Mouse (Mus musculus): ENCODE results near the gene Pkig. TPM values are rescaled to one million over a fixed set of nuclear protein-coding genes. Genes with fewer than 3 reads are reported as not detected.
A peak's percentile ranks its signal among the peaks of the same experiment; 100 is the strongest.
"Not testable (repeated sequence)": the region's sequence is repeated elsewhere in the genome, so short reads cannot be mapped to it uniquely, and the experiment has no call there.

Gene Pkig
- total RNA-seq (2021): 10 to 100 TPM; 86.8 to 92.5 TPM

GRCm38 (mm10) chr2:163657975-163658886 is at the start of gene Pkig:
Gene Pkig (plus strand): TSS chr2:163658386.
- DNase-seq: peak; percentile 87 to 89

DNA sequence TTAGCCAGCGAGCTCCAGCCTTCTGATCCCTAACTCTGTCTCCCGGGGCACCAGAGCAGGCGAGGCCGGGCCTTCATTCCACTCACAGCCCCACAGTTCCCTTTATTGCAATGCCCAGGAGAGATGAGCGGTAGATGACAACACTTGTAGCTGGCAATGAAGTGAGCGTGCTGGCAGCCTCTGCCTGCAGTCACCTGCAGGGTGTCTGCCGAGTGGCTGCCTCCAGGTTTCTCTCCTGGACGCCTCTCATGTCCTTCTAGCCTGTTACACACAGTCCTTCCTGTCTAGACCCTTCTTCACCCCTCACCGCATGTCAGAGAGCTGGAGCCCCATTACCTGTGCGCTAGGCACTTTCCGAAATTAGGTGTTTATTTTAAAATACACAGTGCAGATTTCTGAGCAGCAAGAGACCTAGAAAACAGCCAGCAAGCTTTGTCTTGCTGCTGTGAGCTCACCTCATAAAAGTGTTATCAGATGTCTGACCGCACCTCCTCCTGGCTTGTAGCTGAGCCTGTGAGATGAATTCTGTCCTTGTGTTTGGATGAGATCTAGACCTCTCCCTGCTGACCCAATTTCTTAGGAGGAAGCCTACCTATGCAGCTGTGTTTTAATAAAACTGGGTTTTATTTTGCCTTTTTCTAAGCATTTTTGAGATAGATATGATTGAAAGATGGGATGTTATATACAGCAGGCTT is 48.8 kb upstream of the Pkig start:
- DNase-seq: no peak

DNA sequence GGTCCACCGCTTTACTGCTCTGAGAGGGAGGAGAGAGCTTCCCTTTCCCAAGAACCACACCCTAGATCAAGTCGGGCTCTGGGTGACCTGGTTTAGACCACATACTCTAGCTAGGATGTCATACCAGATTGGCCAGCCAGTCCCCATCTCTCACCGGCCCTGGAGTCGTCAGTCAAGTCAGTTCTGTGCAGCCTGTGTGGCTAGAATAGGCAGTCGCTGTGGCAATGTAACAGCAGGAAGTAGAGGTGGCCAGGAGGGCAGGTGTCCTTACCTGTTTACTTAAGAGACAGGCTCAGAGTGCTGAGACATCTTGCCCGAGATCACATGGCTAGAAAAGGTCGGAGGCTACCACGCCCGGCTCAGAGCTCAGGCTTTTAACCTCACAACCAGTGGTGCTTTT is 47.0 kb upstream of the Pkig start:
- no peak for DNase-seq

DNA sequence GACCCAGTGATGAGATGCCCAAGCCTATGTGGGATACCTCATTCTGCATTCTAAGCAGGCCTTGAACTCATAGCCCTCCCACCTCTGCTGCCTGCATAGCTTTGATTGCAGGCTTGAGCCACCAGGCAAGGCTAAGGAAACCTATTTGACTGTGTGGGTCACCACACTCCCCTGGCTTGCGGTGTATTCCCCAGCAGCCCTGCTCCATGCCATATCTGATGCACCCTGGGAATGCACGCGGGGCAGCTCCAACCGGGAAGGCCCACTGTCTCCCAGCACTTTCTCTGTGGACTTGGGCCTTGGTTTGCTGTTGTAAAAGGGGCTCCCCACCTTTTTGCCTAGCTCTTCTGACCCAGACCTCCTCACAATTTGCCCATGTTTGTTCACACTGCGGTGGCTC is 45.0 kb upstream of the Pkig start:
- no peak for DNase-seq

- no peak for DNase-seq
Measured at GRCm38 (mm10) chr2:163613990-163614389, 44.2 kb upstream of the Pkig start.

- DNase-seq: no peak
Measured at GRCm38 (mm10) chr2:163615401-163615800, 42.8 kb upstream of the Pkig start.

GRCm38 (mm10) chr2:163615906-163616651 is 42.1 kb upstream of the Pkig start:
- no peak for DNase-seq

GRCm38 (mm10) chr2:163616652-163617227 is 41.4 kb upstream of the Pkig start:
- no peak for DNase-seq

GRCm38 (mm10) chr2:163617232-163617863 is 40.8 kb upstream of the Pkig start:
- no peak for DNase-seq

DNA sequence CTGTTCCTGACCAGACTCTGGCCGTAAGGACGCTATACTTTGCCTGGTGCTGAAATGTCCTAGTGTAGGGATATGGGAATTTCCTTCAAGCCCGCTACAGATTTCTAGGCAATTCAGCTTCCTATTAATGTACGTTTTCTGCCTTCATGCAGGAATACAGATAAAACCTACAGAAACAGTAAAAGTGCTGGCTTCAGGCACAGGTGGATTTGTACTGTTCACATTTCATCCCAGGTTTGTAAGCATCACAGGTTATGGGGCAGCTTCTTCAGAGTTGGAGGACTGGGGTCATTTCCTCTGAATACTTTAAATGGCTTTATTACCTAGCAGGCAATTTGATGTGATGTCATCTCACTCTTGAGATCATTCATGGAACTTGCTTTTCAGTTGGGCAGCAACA is 40.3 kb upstream of the Pkig start:
- no peak for DNase-seq

DNA sequence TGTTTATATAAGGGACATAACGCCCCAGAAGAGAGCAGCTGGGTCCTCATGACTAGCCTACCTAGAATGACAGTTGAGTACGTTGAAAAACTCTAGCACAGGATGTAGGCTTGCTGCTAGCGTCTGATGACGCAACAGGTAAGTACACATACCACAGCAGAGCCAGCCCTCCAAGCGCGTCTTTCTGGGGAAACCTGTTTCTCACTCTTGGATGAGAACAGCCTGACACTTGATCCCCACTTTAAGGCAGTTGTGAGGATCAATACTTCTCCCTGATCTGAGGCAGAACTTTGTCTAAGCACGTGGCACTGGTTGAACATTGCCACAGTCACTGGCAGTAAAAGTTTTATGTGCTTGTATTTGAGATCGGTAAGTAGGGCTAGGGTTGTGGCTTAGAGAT is 37.7 kb upstream of the Pkig start:
- DNase-seq: no peak

DNA sequence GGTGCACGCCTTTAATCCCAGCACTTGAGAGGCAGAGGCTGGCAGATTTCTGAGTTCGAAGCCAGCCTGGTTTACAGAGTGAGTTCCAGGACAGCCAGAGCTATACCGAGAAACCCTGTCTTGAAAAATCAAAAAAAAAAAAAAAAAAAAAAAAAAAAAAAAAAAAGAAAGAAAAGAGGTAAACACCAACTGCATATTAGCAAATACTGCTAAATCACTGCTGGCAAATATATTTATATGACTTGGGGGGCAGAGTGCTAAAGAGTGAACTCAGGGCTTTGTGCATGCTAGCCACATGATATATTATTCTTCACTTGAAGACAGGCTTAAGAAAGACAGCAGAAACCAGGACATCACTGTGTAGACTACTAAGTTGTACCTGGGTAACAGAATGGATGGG is 36.8 kb upstream of the Pkig start:
- DNase-seq: not testable (repeated sequence)

DNA sequence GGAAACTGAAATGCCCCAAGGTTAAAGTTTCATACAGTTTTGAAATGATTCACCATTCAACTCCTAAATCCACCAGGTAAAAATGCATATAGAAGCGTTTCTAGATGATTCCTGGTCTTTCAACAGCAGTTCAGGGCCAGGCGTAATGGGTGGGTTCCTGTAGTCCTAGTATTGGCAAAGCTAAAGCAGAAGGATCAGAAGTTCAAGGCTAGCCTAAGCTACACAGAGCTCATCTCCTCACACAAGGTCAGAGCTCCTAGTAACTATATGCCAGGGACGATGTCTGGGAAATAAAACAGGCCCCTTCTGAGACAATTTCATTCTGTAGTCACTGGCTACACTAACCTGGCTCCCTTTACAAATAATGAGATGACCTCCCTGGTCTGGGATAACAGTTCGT is 27.0 kb upstream of the Pkig start:
- DNase-seq: no peak

- no peak for DNase-seq
Measured at GRCm38 (mm10) chr2:163631715-163632114, 26.5 kb upstream of the Pkig start.

GRCm38 (mm10) chr2:163634211-163634610 is 24.0 kb upstream of the Pkig start:
- no peak for DNase-seq

GRCm38 (mm10) chr2:163636057-163636456 is 22.1 kb upstream of the Pkig start:
- DNase-seq: no peak

DNA sequence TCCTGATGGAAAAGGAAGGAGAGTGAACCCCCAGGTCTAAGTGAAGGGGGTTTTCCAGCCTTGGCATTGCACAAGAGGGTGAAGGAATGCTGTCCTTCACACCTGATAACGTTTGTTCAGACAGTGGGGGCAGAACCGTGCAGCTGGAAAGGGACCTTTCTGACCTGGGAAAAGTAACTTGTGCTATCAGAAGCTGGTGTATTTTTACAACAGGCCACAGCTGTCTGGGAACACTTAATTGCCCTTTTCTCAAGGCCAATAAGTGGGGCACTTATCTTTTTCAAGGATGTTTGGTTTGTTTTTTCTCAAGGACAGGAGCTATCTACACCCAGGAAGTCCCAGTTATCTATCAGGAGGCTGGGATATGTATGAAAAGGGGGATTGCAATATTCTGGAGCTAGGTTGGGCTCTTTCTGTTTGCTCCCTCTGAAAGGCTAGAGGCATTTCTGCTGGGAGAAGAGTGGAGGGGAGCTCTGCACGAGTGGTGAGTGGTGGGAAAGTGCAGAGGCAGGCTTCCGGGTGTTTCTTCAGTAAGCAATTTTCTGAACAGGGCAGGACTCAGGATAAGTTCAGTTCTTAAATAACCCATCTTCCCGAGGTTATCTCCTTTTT is 20.4 kb upstream of the Pkig start:
- DNase-seq: no peak

GRCm38 (mm10) chr2:163640493-163640892 is 17.7 kb upstream of the Pkig start:
- DNase-seq: no peak

DNA sequence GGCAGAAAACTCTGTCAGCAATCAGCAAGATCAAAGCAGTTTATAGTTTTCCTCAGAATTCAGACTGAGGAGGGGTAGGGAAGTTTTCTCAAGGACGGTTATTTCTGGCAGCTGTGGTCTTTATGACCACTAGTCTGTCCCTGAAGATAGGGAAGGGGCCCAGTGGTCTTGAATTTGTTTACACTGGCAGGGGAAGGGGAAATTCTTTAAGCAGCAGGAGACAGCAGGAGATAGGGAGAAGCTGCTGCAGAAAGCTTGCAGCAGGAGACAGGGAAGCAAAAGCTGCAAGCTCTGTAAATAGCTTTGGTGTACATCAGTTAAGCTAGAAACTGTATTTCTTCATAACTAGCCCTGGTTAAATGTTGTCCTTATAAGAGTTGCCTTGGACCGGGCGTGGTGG is 16.5 kb upstream of the Pkig start:
- no peak for DNase-seq

- DNase-seq: no peak
Measured at GRCm38 (mm10) chr2:163642685-163643575, 15.3 kb upstream of the Pkig start.

DNA sequence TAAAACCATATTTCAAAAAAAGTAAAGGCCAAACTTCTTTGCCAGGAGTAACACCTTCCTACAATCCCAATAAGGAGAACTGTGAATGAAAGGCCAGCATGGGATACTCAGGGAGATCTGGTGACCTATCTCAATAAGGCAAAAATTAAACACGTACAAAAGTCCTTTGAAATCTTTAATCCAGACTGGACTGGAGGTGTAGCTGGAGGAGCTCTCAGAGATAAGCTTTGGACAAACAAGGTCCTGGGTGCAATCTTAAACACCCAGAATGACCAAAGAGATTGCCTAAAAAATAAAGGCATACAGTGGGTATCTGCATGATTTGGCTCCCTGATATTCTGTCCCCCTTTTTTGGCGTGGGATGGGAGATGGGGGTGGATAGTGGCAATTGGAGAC is 14.6 kb upstream of the Pkig start:
- no peak for DNase-seq
